Mouse (Mus musculus) heart, adult 10 weeks (tissue): ENCODE measurements around the gene Dnase2b. TPM values are rescaled to one million over a fixed set of nuclear protein-coding genes. Genes with fewer than 3 reads are reported as not detected.

ENCODE experiments used
- polyA plus RNA-seq: library from polyadenylated mRNA; stranded (reverse); fragments of 350-450 nt; fragmentation: Illumina TruSeq; extraction: RNeasy Lipid Tissue Mini Kit (QIAGEN cat#74804); gene quantifications from one replicate; pipeline ENCODE4 v1.2.3, GENCODE M21; 2014; ENCODE audit warnings: low read depth, low replicate concordance

Dnase2b gene
- polyA plus RNA-seq, result not detected

DNA sequence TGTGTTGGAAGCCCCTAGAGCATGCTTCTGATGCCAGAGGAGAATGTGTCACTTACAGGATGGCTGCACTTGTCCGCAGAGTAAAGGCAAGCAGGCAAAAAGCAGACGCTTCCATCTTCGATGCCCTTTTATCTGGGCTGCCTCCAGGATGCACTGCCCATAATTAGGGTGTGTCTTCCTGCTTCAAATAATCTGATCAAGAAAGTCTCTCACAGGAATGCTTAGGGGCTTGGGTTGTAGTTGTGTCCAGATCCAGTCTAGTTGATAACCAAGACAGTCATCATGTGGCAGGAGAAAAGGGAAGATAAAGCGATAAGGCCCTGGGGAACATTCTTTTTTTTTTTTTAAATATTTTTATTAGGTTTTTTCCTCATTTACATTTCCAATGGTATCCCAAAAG lies at the start of gene Dnase2b:
Gene Dnase2b, minus strand, starts transcription at position 101 of the 400 bp plus-strand sequence.

DNA sequence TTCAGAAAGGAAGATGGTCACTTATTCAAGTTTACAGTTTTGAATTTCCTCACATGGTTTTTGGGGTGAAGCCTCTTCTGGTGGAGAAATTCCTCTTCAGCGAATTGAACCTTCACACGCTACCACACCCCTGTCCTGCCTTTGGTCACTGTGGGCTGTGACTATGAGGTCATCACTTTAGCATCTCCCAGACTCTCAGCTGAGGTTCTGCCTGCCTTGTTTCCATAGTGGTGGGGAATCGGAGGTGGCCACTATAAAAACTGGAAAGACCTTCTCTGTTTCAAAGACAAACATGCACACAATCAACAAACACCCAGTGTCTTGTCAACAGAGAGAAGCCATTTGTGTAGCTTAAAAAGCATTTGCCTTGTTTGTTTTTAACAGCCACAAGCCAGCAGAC lies 35.8 kb upstream of the Dnase2b start, which contains the start of gene 4930503B20Rik:
Gene 4930503B20Rik, minus strand, starts transcription at position 101 of the 400 bp plus-strand sequence.

DNA sequence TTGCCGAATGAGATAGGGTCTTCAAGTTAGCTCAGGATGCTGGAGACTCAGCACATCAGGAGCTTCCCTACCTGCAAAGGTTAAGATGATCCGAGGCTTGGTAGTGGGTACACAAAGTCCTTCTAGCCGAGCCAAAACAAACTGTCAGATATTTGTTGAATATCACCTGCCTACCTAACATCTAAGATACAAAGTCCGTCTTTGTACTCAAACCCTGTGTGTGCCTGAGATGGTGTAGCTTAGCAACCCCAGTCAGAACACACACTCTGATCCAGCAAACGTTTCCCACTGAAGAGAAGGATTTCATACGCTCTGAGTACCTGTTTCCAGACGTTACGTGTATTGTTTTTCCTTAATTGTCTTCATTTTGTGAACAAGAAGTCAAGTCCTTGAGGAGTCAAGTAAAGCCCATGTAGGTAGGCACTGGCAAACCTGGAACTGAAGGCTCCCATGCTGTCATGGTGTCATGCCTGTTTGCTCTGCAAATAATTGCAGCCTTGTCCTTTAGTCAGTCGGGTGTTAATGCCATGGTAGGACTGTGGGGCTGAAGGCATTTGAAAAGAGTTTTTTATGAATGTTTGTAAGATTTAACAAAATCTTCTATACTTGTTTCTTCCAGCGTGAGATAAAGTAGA lies 45.1 kb downstream of the Dnase2b start, which contains the start of gene Uox:
Gene Uox, plus strand, starts transcription at position 279 of the 635 bp plus-strand sequence.

Other genes starting within 250 kb of the Dnase2b start
- gene Ssx2ip, start 211.0 kb downstream of the Dnase2b start, polyA plus RNA-seq, result 8.0 TPM
- gene Ctbs, start 165.8 kb downstream of the Dnase2b start, polyA plus RNA-seq, result 5.2 TPM
- 3.0 TPM for gene Spata1, start 115.8 kb downstream of the Dnase2b start, polyA plus RNA-seq
- 368 TPM for gene Gng5, start 115.8 kb downstream of the Dnase2b start, polyA plus RNA-seq
- 18.2 TPM for gene Rpf1, start 94.2 kb downstream of the Dnase2b start, polyA plus RNA-seq
- gene Uox, start 45.2 kb downstream of the Dnase2b start, polyA plus RNA-seq, result 1.0 TPM
- gene 4930503B20Rik, start 35.7 kb upstream of the Dnase2b start, polyA plus RNA-seq, result not detected
- 4.7 TPM for gene Samd13, start 70.0 kb upstream of the Dnase2b start, polyA plus RNA-seq
- 37.5 TPM for gene Prkacb, start 197.4 kb upstream of the Dnase2b start, polyA plus RNA-seq
- 4.0 TPM for gene Ttll7, start 236.8 kb upstream of the Dnase2b start, polyA plus RNA-seq